Mouse (Mus musculus): ENCODE data around the gene Ip6k1. TPM values are rescaled to one million over a fixed set of nuclear protein-coding genes. Genes with fewer than 3 reads are reported as not detected.

Ip6k1 gene
- polyA plus RNA-seq, 1 experiment from 2014 or later, result 29.2 TPM

DNA sequence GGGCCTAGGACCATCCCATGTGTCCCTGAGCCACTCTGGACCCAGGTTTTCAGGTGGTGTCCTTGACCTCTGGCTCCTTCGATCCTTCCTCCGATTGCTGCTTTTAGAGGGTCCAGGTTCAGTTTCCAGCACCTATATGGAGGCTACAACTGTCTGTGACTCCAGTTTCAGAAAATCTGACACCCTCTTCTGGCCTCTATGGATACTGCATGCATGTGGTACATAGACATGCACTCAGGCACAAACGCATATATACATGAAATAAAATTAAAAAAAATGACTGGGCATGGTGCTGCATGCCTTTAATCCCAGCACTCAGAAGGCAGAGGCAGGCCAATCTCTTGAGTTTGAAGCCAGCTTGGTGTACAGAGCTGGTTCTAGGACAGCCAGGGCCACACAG, 25.6 kb downstream of the Ip6k1 start:
- Histone ChIP-seq H3K27ac (ENCODE audit: low read length) (no peak overlapping the region), H3K9me3 (ENCODE audit: control insufficient read depth, low read depth, low read length) (no peaks in the 10 kb centered on the region), H3K4me1 (ENCODE audit: control insufficient read depth, insufficient read depth, low read length) (no peaks in the 10 kb centered on the region), H3K4me2 (replicated peaks; ENCODE audit: low read depth, low read length) (no peak overlapping the region), H3K27me3 (ENCODE audit: control insufficient read depth, insufficient read depth, low read length) (no peaks in the 10 kb centered on the region), H3K36me3 (ENCODE audit: control insufficient read depth, insufficient read depth, low read length) (peaks cover 40% of the 10 kb centered on the region), H3K4me3 (ENCODE audit: low read depth, low read length) (no peak overlapping the region), H3K9ac (replicated peaks; ENCODE audit: low read depth, low read length) (no peak overlapping the region)
- ATAC-seq (ENCODE audit: insufficient number of reproducible peaks, insufficient read depth, low FRiP score, low read depth), result no peak
- 95% methylated on average over 3 of the region's 3 CpGs for WGBS

DNA sequence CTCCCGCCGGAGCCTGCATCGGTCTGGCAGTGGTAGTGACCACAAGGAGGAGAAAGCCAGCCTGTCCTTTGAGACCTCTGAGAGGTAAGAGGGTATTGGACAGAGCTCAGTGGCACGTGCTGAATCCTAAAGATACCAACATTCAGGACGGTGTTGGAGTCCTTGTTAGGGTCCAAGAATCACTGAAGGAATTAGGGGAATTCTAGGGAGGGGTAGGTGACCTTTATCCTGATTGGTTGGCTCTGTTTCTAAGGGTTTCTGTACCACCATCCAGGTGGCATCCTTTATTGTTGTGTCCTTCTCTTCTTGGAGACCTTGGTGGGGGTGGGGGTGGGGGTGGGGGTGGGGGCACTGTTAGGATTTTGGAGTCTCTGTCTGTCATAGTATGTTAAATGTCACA, 29.8 kb downstream of the Ip6k1 start:
- Histone ChIP-seq H3K4me1 (ENCODE audit: control insufficient read depth, insufficient read depth, low read length) (no peaks in the 10 kb centered on the region), H3K36me3 (ENCODE audit: control insufficient read depth, insufficient read depth, low read length) (peaks cover 32% of the 10 kb centered on the region), H3K9me3 (ENCODE audit: control insufficient read depth, low read depth, low read length) (no peaks in the 10 kb centered on the region), H3K4me2 (replicated peaks; ENCODE audit: low read depth, low read length) (no peak overlapping the region), H3K4me3 (ENCODE audit: low read depth, low read length) (no peak overlapping the region), H3K27me3 (ENCODE audit: control insufficient read depth, insufficient read depth, low read length) (no peaks in the 10 kb centered on the region), H3K27ac (ENCODE audit: low read length) (no peak overlapping the region), H3K9ac (replicated peaks; ENCODE audit: low read depth, low read length) (no peak overlapping the region)
- no peak for ATAC-seq (ENCODE audit: insufficient number of reproducible peaks, insufficient read depth, low FRiP score, low read depth)
- WGBS, result 94% methylated on average over 5 of the region's 5 CpGs

DNA sequence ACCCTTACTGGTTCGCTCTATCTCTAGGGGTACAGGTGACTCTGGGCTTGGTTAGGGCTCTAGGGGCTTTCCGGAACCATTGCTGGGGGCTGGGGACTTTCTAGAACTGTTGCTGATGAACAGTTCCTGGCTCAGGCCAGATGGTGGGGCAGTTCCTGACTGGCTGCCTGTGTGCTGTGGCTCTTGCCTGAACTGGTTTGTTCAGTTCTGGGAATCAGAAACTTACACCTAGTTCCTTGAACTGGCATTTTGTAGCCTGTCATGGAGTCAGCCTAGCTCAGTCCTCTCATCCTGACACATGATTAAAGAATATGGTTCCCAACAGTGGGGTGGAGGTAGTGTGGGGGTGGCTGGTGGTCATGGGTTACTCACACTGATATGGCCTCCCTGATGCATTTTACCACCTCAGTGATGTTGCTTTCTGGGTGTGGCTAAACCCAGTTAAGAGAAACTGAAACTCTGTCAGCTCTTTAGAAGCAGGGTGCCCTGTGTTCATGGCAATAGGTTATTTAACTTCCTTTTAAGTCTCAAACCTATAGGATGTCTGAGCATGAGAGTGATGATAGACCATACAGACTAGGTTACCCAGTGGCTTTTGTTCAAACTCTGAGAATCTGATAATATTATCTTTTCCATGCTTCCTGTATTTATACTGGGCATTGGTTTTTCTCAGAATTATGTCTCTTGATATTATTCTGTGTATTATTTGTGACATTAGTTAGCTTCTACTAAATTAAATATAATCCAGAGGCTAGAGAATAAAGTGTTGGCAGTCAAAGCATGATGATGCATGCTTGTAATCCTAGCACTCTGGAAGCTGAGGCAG, 33.2 kb downstream of the Ip6k1 start:
- WGBS, result 95% methylated on average over 2 of the region's 2 CpGs
- Histone ChIP-seq H3K9me3 (ENCODE audit: control insufficient read depth, low read depth, low read length) (no peaks in the 10 kb centered on the region), H3K4me3 (ENCODE audit: low read depth, low read length) (no peak overlapping the region), H3K36me3 (ENCODE audit: control insufficient read depth, insufficient read depth, low read length) (peaks cover 41% of the 10 kb centered on the region), H3K27ac (ENCODE audit: low read length) (no peak overlapping the region), H3K4me2 (replicated peaks; ENCODE audit: low read depth, low read length) (no peak overlapping the region), H3K9ac (replicated peaks; ENCODE audit: low read depth, low read length) (no peak overlapping the region), H3K4me1 (ENCODE audit: control insufficient read depth, insufficient read depth, low read length) (no peaks in the 10 kb centered on the region), H3K27me3 (ENCODE audit: control insufficient read depth, insufficient read depth, low read length) (no peaks in the 10 kb centered on the region)
- 0 out of 2 replicates have a peak, but pooled peaks have one; percentile 42 for ATAC-seq (ENCODE audit: insufficient number of reproducible peaks, insufficient read depth, low FRiP score, low read depth)

DNA sequence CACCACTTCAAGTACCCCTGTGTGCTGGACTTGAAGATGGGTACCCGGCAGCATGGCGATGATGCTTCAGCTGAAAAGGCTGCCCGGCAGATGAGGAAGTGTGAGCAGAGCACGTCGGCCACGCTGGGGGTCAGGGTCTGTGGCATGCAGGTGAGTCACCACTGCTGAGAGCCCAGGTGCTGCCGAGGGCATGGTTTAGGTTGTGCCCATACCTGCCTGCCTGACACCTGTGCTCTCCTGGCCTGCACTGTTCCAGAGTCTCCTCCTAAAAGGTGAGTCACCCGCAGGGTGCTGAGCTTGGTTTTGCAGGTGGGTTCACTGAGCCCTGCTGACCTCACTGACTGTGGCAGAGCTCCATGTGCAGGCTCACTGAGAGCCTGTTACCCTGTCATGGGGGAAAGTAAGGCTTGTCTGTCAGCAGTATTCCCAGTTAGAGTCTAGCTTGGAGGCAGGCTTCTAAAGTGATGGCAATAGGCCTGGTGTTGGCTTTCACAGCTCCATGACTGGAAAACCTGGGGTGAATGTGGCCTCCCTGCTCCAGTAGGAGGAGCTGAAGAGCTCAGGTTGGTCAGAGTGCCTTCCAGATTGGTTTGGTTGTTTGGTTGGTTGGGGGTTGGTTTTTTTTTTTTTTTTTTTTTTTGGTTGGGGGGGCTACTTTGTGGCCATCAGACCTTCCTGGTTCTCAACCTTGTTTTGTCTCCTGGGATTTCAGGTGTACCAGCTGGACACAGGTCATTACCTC, 42.6 kb downstream of the Ip6k1 start:
- H3K27me3 ChIP-seq (ENCODE audit: control insufficient read depth, insufficient read depth, low read length), result no peaks in the 10 kb centered on the region
- no peak overlapping the region for H3K9ac ChIP-seq (replicated peaks; ENCODE audit: low read depth, low read length)
- peaks cover 11% of the 10 kb centered on the region for H3K4me1 ChIP-seq (ENCODE audit: control insufficient read depth, insufficient read depth, low read length)
- H3K4me2 ChIP-seq (replicated peaks; ENCODE audit: low read depth, low read length), result no peak overlapping the region
- H3K9me3 ChIP-seq (ENCODE audit: control insufficient read depth, low read depth, low read length), result no peaks in the 10 kb centered on the region
- ATAC-seq (ENCODE audit: insufficient number of reproducible peaks, insufficient read depth, low FRiP score, low read depth), result no peak
- WGBS, result 95% methylated on average over 8 of the region's 8 CpGs
- H3K36me3 ChIP-seq (ENCODE audit: control insufficient read depth, insufficient read depth, low read length), result peaks cover 40% of the 10 kb centered on the region
- H3K27ac ChIP-seq (ENCODE audit: low read length), result no peak overlapping the region
- no peak overlapping the region for H3K4me3 ChIP-seq (ENCODE audit: low read depth, low read length)

DNA sequence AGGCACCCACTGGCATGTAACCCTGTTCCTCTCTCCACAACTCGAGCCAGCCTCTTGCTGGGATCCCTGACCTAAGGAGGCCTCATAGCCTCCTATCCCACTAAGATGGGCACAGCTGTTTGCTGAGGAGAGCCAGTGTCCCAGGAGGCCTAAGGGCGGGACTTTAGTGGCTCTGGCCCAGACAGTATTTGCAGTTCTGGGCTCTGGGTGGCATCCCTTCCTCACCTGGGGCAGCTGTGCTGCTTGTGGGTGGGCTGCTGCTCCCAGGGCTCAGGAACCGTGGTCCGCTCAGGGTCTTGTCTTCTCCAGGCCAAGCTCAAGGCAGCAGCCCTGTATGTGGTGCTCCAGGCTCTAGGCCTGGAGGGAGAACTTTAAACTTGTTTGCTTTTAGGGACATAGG, 44.3 kb downstream of the Ip6k1 start:
- H3K36me3 ChIP-seq (ENCODE audit: control insufficient read depth, insufficient read depth, low read length), result peaks cover 47% of the 10 kb centered on the region
- no peak for ATAC-seq (ENCODE audit: insufficient number of reproducible peaks, insufficient read depth, low FRiP score, low read depth)
- H3K27ac ChIP-seq (ENCODE audit: low read length), result no peak overlapping the region

DNA sequence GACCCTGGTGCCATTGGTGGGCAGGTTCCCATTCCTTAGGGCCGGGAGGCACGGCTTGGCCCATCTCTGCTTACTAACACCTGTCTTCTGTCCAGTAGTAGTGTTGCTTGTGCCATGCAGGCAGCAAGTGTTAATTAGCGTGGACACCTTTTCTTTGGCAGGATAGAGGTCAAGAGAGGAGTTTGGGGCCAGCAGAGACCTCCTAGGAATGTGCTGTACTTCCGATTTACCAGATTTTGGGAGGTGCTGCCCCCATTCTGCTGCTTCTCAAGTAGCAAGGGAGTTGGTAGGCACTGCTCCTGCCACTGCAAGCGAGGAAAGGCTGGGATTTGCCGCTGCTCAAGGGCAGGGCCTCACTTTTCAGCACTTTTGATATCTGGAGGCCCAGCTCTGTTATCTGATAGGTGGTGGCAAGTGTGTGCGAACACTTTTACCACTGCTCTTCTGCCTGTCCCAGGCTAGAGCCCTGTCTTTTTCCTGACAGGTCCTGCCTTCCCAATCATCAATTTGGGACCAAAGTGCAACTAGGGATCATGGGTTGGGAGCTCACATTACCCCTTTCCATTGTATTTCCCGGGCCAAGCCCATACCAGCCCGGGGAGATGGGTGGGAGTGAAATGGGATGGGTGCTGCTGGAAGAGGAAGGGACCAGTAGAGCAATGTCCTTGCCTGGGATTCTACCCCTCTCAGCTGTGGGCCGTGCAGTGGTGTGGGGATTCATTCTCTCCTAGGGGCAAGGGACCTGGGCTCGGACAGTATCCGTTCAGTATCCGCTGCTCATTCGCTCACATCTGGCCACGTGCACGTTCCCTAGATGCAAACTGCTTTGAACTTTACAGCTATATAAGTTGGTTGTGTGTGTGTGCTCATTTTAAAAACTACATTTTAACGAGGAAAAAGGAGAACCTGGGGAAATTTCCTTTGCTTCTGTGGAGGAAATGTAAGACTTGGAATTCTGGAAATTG, 45.6 kb downstream of the Ip6k1 start:
- Histone ChIP-seq H3K9ac (replicated peaks; ENCODE audit: low read depth, low read length) (peak overlapping the region; percentile 4; the same call in 1 of the 2 replicates), H3K27ac (ENCODE audit: low read length) (peak overlapping the region; percentile 76; the same call in 1 of the 2 replicates), H3K9me3 (ENCODE audit: control insufficient read depth, low read depth, low read length) (no peaks in the 10 kb centered on the region), H3K36me3 (ENCODE audit: control insufficient read depth, insufficient read depth, low read length) (peaks cover 45% of the 10 kb centered on the region), H3K4me2 (replicated peaks; ENCODE audit: low read depth, low read length) (peak overlapping the region; percentile 94), H3K4me3 (ENCODE audit: low read depth, low read length) (peak overlapping the region; percentile 80), H3K27me3 (ENCODE audit: control insufficient read depth, insufficient read depth, low read length) (no peaks in the 10 kb centered on the region), H3K4me1 (ENCODE audit: control insufficient read depth, insufficient read depth, low read length) (peaks cover 14% of the 10 kb centered on the region)
- WGBS, result 43% methylated on average over 17 of the region's 17 CpGs
- ATAC-seq (ENCODE audit: insufficient number of reproducible peaks, insufficient read depth, low FRiP score, low read depth), result no peak

More for the DNA sequence above, 44.3 kb downstream of the Ip6k1 start:
- WGBS, result 85% methylated on average over 4 of the region's 4 CpGs
- Histone ChIP-seq H3K9me3 (ENCODE audit: control insufficient read depth, low read depth, low read length) (no peaks in the 10 kb centered on the region), H3K4me2 (replicated peaks; ENCODE audit: low read depth, low read length) (no peak overlapping the region), H3K9ac (replicated peaks; ENCODE audit: low read depth, low read length) (no peak overlapping the region), H3K4me3 (ENCODE audit: low read depth, low read length) (no peak overlapping the region), H3K4me1 (ENCODE audit: control insufficient read depth, insufficient read depth, low read length) (peaks cover 14% of the 10 kb centered on the region), H3K27me3 (ENCODE audit: control insufficient read depth, insufficient read depth, low read length) (no peaks in the 10 kb centered on the region)

DNA sequence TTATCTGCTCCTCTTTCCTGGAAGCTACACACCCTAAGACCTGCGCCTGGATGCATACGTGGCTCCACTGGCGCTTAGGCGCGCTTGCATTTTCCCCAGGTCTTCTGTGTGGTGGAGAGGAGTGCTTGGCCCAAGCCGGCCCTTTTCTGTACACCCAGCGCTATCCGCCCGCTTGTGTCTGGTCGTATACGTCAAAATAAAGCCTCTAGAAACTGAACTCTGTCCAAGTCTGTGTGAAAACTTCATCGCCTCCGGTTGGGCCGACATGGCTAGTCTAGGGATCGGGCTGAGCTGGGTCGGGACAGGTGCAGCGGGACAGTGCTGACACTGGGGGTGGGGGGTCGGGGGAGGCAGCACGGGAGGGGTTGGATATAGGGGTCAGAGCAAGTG, 46.3 kb downstream of the Ip6k1 start:
- H3K36me3 ChIP-seq (ENCODE audit: control insufficient read depth, insufficient read depth, low read length), result peaks cover 40% of the 10 kb centered on the region
- no peaks in the 10 kb centered on the region for H3K9me3 ChIP-seq (ENCODE audit: control insufficient read depth, low read depth, low read length)
- H3K9ac ChIP-seq (replicated peaks; ENCODE audit: low read depth, low read length), result 0 out of 2 replicates have a peak overlapping the region, but pooled peaks have one; percentile 4
- peaks cover 14% of the 10 kb centered on the region for H3K4me1 ChIP-seq (ENCODE audit: control insufficient read depth, insufficient read depth, low read length)
- H3K27me3 ChIP-seq (ENCODE audit: control insufficient read depth, insufficient read depth, low read length), result no peaks in the 10 kb centered on the region
- peak; percentile 28 for ATAC-seq (ENCODE audit: insufficient number of reproducible peaks, insufficient read depth, low FRiP score, low read depth)
- H3K4me3 ChIP-seq (ENCODE audit: low read depth, low read length), result peak overlapping the region; percentile 80
- WGBS, result under 1% methylated on average over 19 of the region's 19 CpGs
- H3K27ac ChIP-seq (ENCODE audit: low read length), result peak overlapping the region; percentile 76; the same call in 1 of the 2 replicates
- peak overlapping the region; percentile 94 for H3K4me2 ChIP-seq (replicated peaks; ENCODE audit: low read depth, low read length)

DNA sequence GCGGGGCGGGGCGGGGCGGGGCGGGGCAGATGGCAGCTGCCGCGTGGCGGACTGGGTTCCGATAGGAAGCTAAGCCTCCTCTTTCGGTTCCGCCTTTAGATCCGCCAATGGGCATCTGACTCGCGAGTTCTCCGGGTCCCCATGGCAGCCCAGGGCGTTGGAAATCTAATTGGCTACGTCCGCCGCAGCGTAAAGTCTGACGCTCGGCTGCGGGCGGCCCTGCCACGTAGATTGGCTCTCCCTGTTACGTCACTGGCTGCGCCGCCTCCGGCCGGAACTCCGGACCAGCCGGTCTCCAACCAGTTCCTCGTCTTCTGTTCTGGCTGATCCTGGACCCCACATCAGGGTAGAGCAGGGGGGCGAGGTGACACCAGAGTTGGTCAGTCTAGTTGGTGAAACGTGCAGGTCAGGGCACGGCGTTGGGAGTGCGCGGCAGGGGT, 46.7 kb downstream of the Ip6k1 start, which contains the start of gene Gmppb:
Gene Gmppb, plus strand, starts transcription at position 227 of the 440 bp plus-strand sequence.
- ATAC-seq (ENCODE audit: insufficient number of reproducible peaks, insufficient read depth, low FRiP score, low read depth), result peak; percentile 95
- peak within 1 kb of the TSS; percentile 73 for H3K9ac ChIP-seq (replicated peaks; ENCODE audit: low read depth, low read length)
- H3K27ac ChIP-seq (ENCODE audit: low read length), result peak within 1 kb of the TSS; percentile 76
- H3K4me3 ChIP-seq (ENCODE audit: low read depth, low read length), result peak within 1 kb of the TSS; percentile 80
- peaks cover 14% of the 10 kb centered on the region for H3K4me1 ChIP-seq (ENCODE audit: control insufficient read depth, insufficient read depth, low read length)
- H3K4me2 ChIP-seq (replicated peaks; ENCODE audit: low read depth, low read length), result peak within 1 kb of the TSS; percentile 94
- H3K27me3 ChIP-seq (ENCODE audit: control insufficient read depth, insufficient read depth, low read length), result no peaks in the 10 kb centered on the region
- WGBS, result under 1% methylated on average over 38 of the region's 39 CpGs
- no peaks in the 10 kb centered on the region for H3K9me3 ChIP-seq (ENCODE audit: control insufficient read depth, low read depth, low read length)
- peaks cover 44% of the 10 kb centered on the region for H3K36me3 ChIP-seq (ENCODE audit: control insufficient read depth, insufficient read depth, low read length)
